Mouse (Mus musculus) regulatory T cell (primary cell): ENCODE data around the gene Olfr395.
"Not testable (repeated sequence)": the region's sequence is repeated elsewhere in the genome, so short reads cannot be mapped to it uniquely, and the experiment has no call there.

ENCODE experiments used
- in situ Hi-C: fragments of 300-600 bp; cut with MboI, MseI; formaldehyde crosslinking; loops from one replicate; pipeline ENCODE4 v1.15.1; 2025; ENCODE audit warnings: high pct_unique_total_duplicates

The Olfr395 gene

GRCm38 (mm10) chr11:73909199-73909598, at the start of gene Olfr395:
Olfr395 (minus strand) TSS chr11:73909299.
- in situ Hi-C loops, result not testable (repeated sequence)

- in situ Hi-C loops, result no loop called here
Measured at GRCm38 (mm10) chr11:73936377-73936776, 27.3 kb upstream of the Olfr395 start, which contains the start of gene Olfr23. Olfr23 (plus strand) TSS chr11:73936677.

GRCm38 (mm10) chr11:73890671-73891070, 18.4 kb downstream of the Olfr395 start, which contains the start of gene Olfr394:
Olfr394 (minus strand) TSS chr11:73890771.
- in situ Hi-C loops, result no loop called here
